Mouse (Mus musculus) thymus, adult 2 months (tissue): Measurements from ENCODE around the gene Fam241a.

Source experiments
- CTCF ChIP-seq: fragments of 200-500 bp; IDR thresholded peaks from 2 replicates; pipeline ENCODE4 v1.5.1; 2012; ENCODE audit warnings: mild to moderate bottlenecking, control low read depth, low read length, moderate library complexity, borderline replicate concordance; ENCODE audit not compliant: control insufficient read depth, poor library complexity, insufficient read depth; ENCODE audit errors: extremely low read depth
- POLR2A ChIP-seq: fragments of 200-500 bp; IDR thresholded peaks from 2 replicates; pipeline ENCODE4 v1.6.1; 2012; ENCODE audit warnings: mild to moderate bottlenecking, low read length, control low read depth, moderate library complexity; ENCODE audit not compliant: control insufficient read depth, poor library complexity, insufficient read depth; ENCODE audit errors: extremely low read depth

- TF ChIP-seq CTCF (no peak), POLR2A (no peak)
These were observed 69.6 kb downstream of the Fam241a start for GRCm38 (mm10) chr3:127826503-127826902.
